Mouse (Mus musculus): ENCODE measurements around the gene Nfib. TPM values are rescaled to one million over a fixed set of nuclear protein-coding genes. Genes with fewer than 3 reads are reported as not detected.

Gene Nfib
- total RNA-seq, 2 experiments from 2014 or later: 126 TPM

- peak in 1 of 2 experiments; percentile 55 for DNase-seq
These were observed 346.4 kb downstream of the Nfib start for GRCm38 (mm10) chr4:82359110-82359509.

- DNase-seq: no peak
These were observed 356.5 kb downstream of the Nfib start for GRCm38 (mm10) chr4:82349006-82349405.

- DNase-seq: peak; percentile 72
These were observed 360.8 kb downstream of the Nfib start for GRCm38 (mm10) chr4:82344787-82345186.

GRCm38 (mm10) chr4:82344224-82344623 is 361.3 kb downstream of the Nfib start:
- DNase-seq: no peak

GRCm38 (mm10) chr4:82338930-82339329 is 366.6 kb downstream of the Nfib start:
- no peak for DNase-seq

- DNase-seq: peak; percentile 55 to 62
These were observed 367.1 kb downstream of the Nfib start for GRCm38 (mm10) chr4:82338481-82338880.

- DNase-seq: no peak
These were observed 368.6 kb downstream of the Nfib start for GRCm38 (mm10) chr4:82336951-82337381.

GRCm38 (mm10) chr4:82335266-82335865 is 370.2 kb downstream of the Nfib start:
- DNase-seq: no peak

- DNase-seq: peak in 1 of 2 experiments; percentile 38
These were observed 372.1 kb downstream of the Nfib start for GRCm38 (mm10) chr4:82333413-82333812.

- DNase-seq: peak in 1 of 2 experiments; percentile 24
These were observed 375.5 kb downstream of the Nfib start for GRCm38 (mm10) chr4:82330095-82330494.

GRCm38 (mm10) chr4:82326140-82326529 is 379.4 kb downstream of the Nfib start:
- no peak for DNase-seq

- DNase-seq: no peak
These were observed 380.0 kb downstream of the Nfib start for GRCm38 (mm10) chr4:82325409-82326139.

GRCm38 (mm10) chr4:82324977-82325376 is 380.6 kb downstream of the Nfib start:
- DNase-seq: peak in 1 of 2 experiments; percentile 26

- DNase-seq: no peak
These were observed 384.5 kb downstream of the Nfib start for GRCm38 (mm10) chr4:82321008-82321407.

- no peak for DNase-seq
These were observed 386.2 kb downstream of the Nfib start for GRCm38 (mm10) chr4:82319388-82319787.

GRCm38 (mm10) chr4:82316168-82316567 is 389.4 kb downstream of the Nfib start:
- DNase-seq: peak; percentile 76 to 79

- DNase-seq: peak in 1 of 2 experiments; percentile 49
These were observed 389.8 kb downstream of the Nfib start for GRCm38 (mm10) chr4:82315710-82316109.

- DNase-seq: peak in 1 of 2 experiments; percentile 32
These were observed 394.4 kb downstream of the Nfib start for GRCm38 (mm10) chr4:82310924-82311734.

GRCm38 (mm10) chr4:82306045-82306444 is 399.5 kb downstream of the Nfib start:
- no peak for DNase-seq

GRCm38 (mm10) chr4:82304148-82304871 is 401.2 kb downstream of the Nfib start:
- DNase-seq: peak; percentile 80 to 85

GRCm38 (mm10) chr4:82303362-82303900 is 402.1 kb downstream of the Nfib start:
- DNase-seq: no peak

GRCm38 (mm10) chr4:82302901-82303300 is 402.6 kb downstream of the Nfib start:
- DNase-seq: no peak

All from heart, adult 18-20 months (tissue).